Mouse (Mus musculus) heart, embryonic 10.5 days (tissue): ENCODE data around the gene Gm29776. TPM values are rescaled to one million over a fixed set of nuclear protein-coding genes. Genes with fewer than 3 reads are reported as not detected.

Experiments used
- DNase-seq: peaks from one replicate; pipeline ENCODE4 v3.0.0-alpha.2; 2017; ENCODE audit warnings: low spot score
- H3K27ac ChIP-seq: fragments of 300-500 bp; sonication (generic); 2 replicates; pipeline ENCODE4 v1.5.1; 2016; ENCODE audit warnings: mild to moderate bottlenecking
- H3K27me3 ChIP-seq: fragments of 300-500 bp; sonication (generic); 2 replicates; pipeline ENCODE4 v1.6.1; 2016; ENCODE audit warnings: mild to moderate bottlenecking; ENCODE audit not compliant: poor library complexity, insufficient read depth, severe bottlenecking
- H3K36me3 ChIP-seq: fragments of 300-500 bp; sonication (generic); 2 replicates; pipeline ENCODE4 v1.6.1; 2016; ENCODE audit warnings: mild to moderate bottlenecking, moderate library complexity
- H3K4me1 ChIP-seq: fragments of 300-500 bp; sonication (generic); 2 replicates; pipeline ENCODE4 v1.6.1; 2016; ENCODE audit warnings: mild to moderate bottlenecking
- H3K4me3 ChIP-seq: fragments of 300-500 bp; sonication (generic); 2 replicates; pipeline ENCODE4 v1.5.1; 2016; ENCODE audit warnings: mild to moderate bottlenecking, moderate library complexity
- H3K9me3 ChIP-seq: fragments of 300-500 bp; sonication (generic); 2 replicates; pipeline ENCODE4 v1.6.1; 2016; ENCODE audit warnings: mild to moderate bottlenecking, moderate library complexity
- WGBS: fragments of 180-500 bp; shearing (Covaris S2); methylation state at CpG from one replicate; pipeline ENCODE4 v1.1.7; 2016; 5-methylcytosine and 5-hydroxymethylcytosine counted together
- polyA plus RNA-seq: library from polyadenylated mRNA; unstranded; fragments of >200 nt; fragmentation: Nextera tagmentation; extraction: Ambion mirVana; gene quantifications from 2 replicates; pipeline ENCODE4 v1.2.1, GENCODE M21; 2016

Gene Gm29776
- polyA plus RNA-seq, 1 experiment from 2014 or later: 0.10 TPM

GRCm38 (mm10) chr14:54669381-54669780 is 29.3 kb downstream of the Gm29776 start:
- no peaks in the 10 kb centered on the region for H3K9me3 ChIP-seq
- H3K36me3 ChIP-seq: peaks cover 73% of the 10 kb centered on the region
- no peaks in the 10 kb centered on the region for H3K4me1 ChIP-seq
- no peaks in the 10 kb centered on the region for H3K27me3 ChIP-seq
- DNase-seq: no peak
- H3K27ac ChIP-seq: no peak overlapping the region
- no peak overlapping the region for H3K4me3 ChIP-seq
- 75% methylated on average over 4 of the region's 4 CpGs for WGBS

- WGBS: 89% methylated on average over 10 of the region's 10 CpGs
- H3K27ac ChIP-seq: no peak overlapping the region
- no peaks in the 10 kb centered on the region for H3K27me3 ChIP-seq
- DNase-seq: no peak
- H3K9me3 ChIP-seq: no peaks in the 10 kb centered on the region
- H3K36me3 ChIP-seq: peaks cover 94% of the 10 kb centered on the region
- no peaks in the 10 kb centered on the region for H3K4me1 ChIP-seq
- H3K4me3 ChIP-seq: no peak overlapping the region
Observed at GRCm38 (mm10) chr14:54664477-54665222, 34.0 kb downstream of the Gm29776 start.

GRCm38 (mm10) chr14:54660009-54660408 is 38.6 kb downstream of the Gm29776 start:
- Histone ChIP-seq H3K9me3 (no peaks in the 10 kb centered on the region), H3K36me3 (peaks cover 100% of the 10 kb centered on the region), H3K27me3 (no peaks in the 10 kb centered on the region), H3K27ac (no peak overlapping the region), H3K4me3 (no peak overlapping the region), H3K4me1 (no peaks in the 10 kb centered on the region)
- no peak for DNase-seq
- WGBS: 85% methylated on average over 2 of the region's 2 CpGs

GRCm38 (mm10) chr14:54653496-54653895 is 45.1 kb downstream of the Gm29776 start:
- H3K9me3 ChIP-seq: no peaks in the 10 kb centered on the region
- peak overlapping the region; percentile 81 for H3K4me3 ChIP-seq
- H3K4me1 ChIP-seq: peaks cover 40% of the 10 kb centered on the region
- peak overlapping the region; percentile 93 for H3K27ac ChIP-seq
- H3K36me3 ChIP-seq: peaks cover 69% of the 10 kb centered on the region
- no peaks in the 10 kb centered on the region for H3K27me3 ChIP-seq
- WGBS: 2% methylated on average over 12 of the region's 12 CpGs
- DNase-seq: peak; percentile 97

- 0% methylated on average over 7 of the region's 7 CpGs for WGBS
- H3K36me3 ChIP-seq: peaks cover 69% of the 10 kb centered on the region
- H3K9me3 ChIP-seq: no peaks in the 10 kb centered on the region
- no peak for DNase-seq
- no peaks in the 10 kb centered on the region for H3K27me3 ChIP-seq
- peaks cover 40% of the 10 kb centered on the region for H3K4me1 ChIP-seq
- peak overlapping the region; percentile 93 for H3K27ac ChIP-seq
- H3K4me3 ChIP-seq: peak overlapping the region; percentile 81
Observed at GRCm38 (mm10) chr14:54652787-54653186, 45.8 kb downstream of the Gm29776 start.

- no peaks in the 10 kb centered on the region for H3K9me3 ChIP-seq
- H3K36me3 ChIP-seq: peaks cover 69% of the 10 kb centered on the region
- WGBS: 76% methylated on average over 4 of the region's 4 CpGs
- H3K27me3 ChIP-seq: no peaks in the 10 kb centered on the region
- peak overlapping the region; percentile 93; the same call in 1 of the 2 replicates for H3K27ac ChIP-seq
- peaks cover 40% of the 10 kb centered on the region for H3K4me1 ChIP-seq
- DNase-seq: no peak
- peak overlapping the region; percentile 81; the same call in 1 of the 2 replicates for H3K4me3 ChIP-seq
Observed at GRCm38 (mm10) chr14:54651556-54651955, 47.1 kb downstream of the Gm29776 start.

GRCm38 (mm10) chr14:54650621-54651454 is 47.8 kb downstream of the Gm29776 start:
- no peak overlapping the region for H3K4me3 ChIP-seq
- peaks cover 40% of the 10 kb centered on the region for H3K4me1 ChIP-seq
- peak overlapping the region; percentile 93; the same call in 1 of the 2 replicates for H3K27ac ChIP-seq
- H3K27me3 ChIP-seq: no peaks in the 10 kb centered on the region
- no peaks in the 10 kb centered on the region for H3K9me3 ChIP-seq
- WGBS: 63% methylated on average over 23 of the region's 23 CpGs
- peaks cover 69% of the 10 kb centered on the region for H3K36me3 ChIP-seq
- DNase-seq: peak; percentile 91

- Histone ChIP-seq H3K36me3 (peaks cover 89% of the 10 kb centered on the region), H3K4me3 (no peak overlapping the region), H3K27me3 (no peaks in the 10 kb centered on the region), H3K9me3 (no peaks in the 10 kb centered on the region), H3K4me1 (peaks cover 28% of the 10 kb centered on the region), H3K27ac (no peak overlapping the region)
- no peak for DNase-seq
- 81% methylated on average over 4 of the region's 4 CpGs for WGBS
Observed at GRCm38 (mm10) chr14:54647900-54648299, 50.7 kb downstream of the Gm29776 start.

DNA sequence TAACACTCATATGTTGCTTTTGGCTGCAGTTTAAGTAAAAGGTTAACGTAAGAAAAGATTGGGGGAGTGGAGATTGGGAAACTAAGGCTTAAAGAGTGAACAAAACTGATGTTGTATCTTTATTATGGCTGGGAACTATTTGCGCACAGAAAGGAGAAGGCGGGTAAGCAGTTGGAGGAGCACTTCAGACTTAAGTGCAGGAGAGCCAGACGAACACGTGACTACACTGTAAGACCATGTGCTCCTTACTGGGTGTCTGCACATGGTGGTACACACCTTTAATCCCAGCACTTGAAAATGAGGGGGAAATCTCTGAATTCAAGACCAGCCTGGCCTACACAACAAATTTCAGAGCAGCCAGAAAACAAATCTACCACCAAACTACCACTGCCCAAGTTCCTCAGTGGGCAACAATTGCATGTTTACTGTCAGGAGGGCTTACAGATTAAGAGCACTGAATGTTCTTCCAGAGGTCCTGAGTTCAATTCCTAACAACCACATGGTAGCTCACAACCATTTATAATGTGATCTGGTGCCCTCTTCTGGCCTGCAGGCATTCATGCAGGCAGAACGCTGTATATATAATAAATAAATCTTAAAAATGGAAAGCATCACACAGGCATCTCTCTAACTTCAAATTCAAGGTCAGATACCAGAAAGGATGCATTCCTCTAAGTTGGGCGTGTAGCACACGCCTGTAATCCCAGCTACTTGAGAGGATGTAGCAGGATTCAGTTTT is 51.6 kb downstream of the Gm29776 start:
- Histone ChIP-seq H3K4me3 (no peak overlapping the region), H3K36me3 (peaks cover 97% of the 10 kb centered on the region), H3K27me3 (no peaks in the 10 kb centered on the region), H3K9me3 (no peaks in the 10 kb centered on the region), H3K4me1 (peaks cover 19% of the 10 kb centered on the region), H3K27ac (no peak overlapping the region)
- DNase-seq: no peak
- WGBS: 95% methylated on average over 8 of the region's 8 CpGs

- Histone ChIP-seq H3K4me3 (no peak overlapping the region), H3K4me1 (peaks cover 18% of the 10 kb centered on the region)
- 94% methylated on average over 17 of the region's 17 CpGs for whole genome bisulfite sequencing
Observed at GRCm38 (mm10) chr14:54646455-54646854, 52.2 kb downstream of the Gm29776 start.

GRCm38 (mm10) chr14:54644294-54644693 is 54.3 kb downstream of the Gm29776 start:
- Histone ChIP-seq H3K27ac (no peak overlapping the region), H3K4me1 (peaks cover 26% of the 10 kb centered on the region), H3K4me3 (no peak overlapping the region), H3K36me3 (peaks cover 71% of the 10 kb centered on the region), H3K27me3 (no peaks in the 10 kb centered on the region), H3K9me3 (no peaks in the 10 kb centered on the region)
- 81% methylated on average over 9 of the region's 9 CpGs for WGBS
- DNase-seq: no peak

More at GRCm38 (mm10) chr14:54646455-54646854, 52.2 kb downstream of the Gm29776 start:
- H3K27me3 ChIP-seq: no peaks in the 10 kb centered on the region
- DNase-seq: no peak
- H3K9me3 ChIP-seq: no peaks in the 10 kb centered on the region
- no peak overlapping the region for H3K27ac ChIP-seq
- peaks cover 92% of the 10 kb centered on the region for H3K36me3 ChIP-seq

GRCm38 (mm10) chr14:54643011-54643410 is 55.6 kb downstream of the Gm29776 start:
- no peaks in the 10 kb centered on the region for H3K9me3 ChIP-seq
- DNase-seq: no peak
- peaks cover 70% of the 10 kb centered on the region for H3K36me3 ChIP-seq
- 85% methylated on average over 2 of the region's 2 CpGs for WGBS
- H3K27ac ChIP-seq: no peak overlapping the region; the same call in 1 of the 2 replicates
- H3K4me3 ChIP-seq: no peak overlapping the region
- H3K27me3 ChIP-seq: no peaks in the 10 kb centered on the region
- peaks cover 36% of the 10 kb centered on the region for H3K4me1 ChIP-seq
